Mouse (Mus musculus): Measurements from ENCODE around the gene Magi2.

Magi2 gene

DNA sequence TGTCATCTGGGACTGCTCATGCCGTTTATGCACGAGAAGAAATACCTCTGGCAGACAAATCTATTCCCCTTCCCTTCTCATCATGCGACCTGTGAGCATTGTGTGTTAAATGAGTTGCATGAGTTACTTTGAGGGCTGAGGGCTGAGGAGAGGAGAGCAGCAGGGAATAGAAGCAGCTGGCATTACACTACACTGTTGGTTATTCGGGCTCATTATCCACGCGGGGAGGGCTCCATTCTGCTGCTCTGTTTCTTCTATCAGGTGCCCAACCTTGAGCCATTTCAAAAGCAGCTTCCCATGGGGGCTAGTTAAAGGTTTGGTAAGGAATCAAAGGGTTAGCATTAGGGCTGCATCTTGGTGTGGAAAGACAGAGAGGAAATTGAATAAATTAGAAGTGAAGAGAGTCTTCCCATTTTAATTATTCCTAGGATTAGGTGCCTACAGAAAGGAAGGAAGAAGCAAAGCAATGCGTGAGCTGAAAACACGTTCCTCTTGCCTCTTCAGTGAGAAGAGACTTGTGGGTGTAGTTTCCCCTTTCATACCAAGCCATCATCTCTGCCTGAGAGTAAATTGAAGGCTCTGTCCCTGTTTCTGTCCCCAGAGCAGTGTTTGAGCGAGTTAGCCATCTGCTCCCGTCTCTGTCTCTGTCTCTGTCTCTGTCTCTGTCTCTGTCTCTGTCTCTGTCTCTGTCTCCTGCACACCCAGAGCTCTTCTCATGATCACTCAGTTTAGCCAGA lies 1396.2 kb downstream of the Magi2 start:
- in situ Hi-C loops (cut with MboI; ENCODE audit: unreplicated experiment in 2 of 2) = no loop called here

DNA sequence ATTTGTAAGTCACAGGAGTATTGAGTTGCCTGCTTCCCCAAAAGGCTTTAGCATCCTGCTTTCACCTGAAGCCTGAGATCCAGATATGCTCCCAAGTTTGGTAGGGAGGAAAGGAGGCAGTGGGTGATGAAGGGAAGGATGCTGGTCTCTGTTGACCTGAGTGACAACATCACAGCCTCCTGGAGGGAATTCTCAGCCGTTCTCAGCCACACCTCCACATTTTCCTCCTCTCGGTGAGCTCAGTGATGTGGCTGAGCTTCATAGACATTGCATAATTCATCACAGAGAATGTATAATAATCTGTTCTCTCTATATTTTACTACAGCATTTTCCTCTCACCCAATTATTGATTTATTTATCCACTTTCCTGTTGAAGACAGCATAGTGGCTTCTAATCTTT lies 1398.3 kb downstream of the Magi2 start:
- in situ Hi-C loops (cut with MboI; ENCODE audit: unreplicated experiment in 2 of 2) = no loop called here

DNA sequence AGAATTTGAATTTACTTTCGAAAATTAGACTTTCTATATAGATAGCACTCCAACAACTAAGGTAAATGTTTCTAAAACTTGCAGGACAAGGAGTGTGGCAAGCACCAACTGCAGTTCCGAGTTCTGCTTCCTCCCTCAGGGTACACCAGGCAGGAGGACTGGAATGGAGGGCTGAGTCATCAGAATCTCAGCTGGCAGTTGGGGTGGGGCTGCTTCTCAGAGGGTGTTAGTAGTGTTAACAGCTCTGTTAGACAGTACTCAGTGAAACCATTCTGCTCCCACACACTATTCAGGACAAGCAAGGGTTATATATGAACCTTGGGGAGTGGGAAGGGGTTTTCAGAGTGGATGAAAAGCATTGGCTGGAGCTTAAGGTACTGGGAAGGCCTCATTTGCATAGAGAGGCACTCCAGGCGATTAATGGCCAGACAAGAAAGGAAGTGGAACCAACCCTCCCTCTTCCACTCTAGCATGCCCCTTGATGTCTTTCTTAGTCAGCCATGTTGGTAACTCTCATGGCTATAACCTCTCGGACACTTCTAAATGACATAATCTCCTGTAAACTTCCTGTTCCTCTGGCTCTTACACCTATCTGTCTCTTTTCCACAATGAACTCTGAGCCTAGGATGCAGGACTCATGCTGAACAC lies 1402.2 kb downstream of the Magi2 start:
- in situ Hi-C loops (cut with MboI; ENCODE audit: unreplicated experiment in 2 of 2) = no loop called here

DNA sequence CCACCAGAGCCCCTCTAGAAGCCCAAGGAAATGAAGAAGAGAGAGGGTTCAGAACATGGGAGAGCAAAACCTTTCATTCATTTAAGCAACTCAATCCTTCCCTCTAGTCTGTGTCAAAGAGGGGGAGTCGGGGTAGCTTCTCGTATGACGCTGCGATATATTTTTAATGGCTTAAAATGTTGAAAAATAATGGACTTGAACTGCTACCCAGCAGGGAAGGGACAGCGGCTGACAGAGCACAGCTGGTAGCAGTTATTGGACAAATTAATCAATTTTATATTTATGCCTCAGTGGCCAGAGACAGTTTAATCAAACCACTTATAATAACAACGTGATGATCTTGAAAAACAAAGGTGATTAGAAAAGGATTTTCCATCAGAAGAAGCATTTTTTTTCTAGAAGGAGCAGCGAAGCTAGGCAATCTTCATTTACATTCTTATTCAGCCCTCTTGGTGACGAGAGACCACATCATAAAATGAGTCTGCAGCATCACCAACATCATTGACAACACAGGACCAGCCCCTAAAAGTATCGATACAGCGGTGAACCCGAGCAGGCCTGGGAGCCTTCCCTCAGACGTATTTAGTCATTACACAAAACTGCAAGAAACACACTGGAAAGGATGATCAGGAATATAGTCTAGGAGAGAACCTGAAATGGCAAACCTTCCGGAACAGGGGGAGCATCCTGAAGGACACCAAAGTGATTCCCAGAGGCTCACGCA lies 1407.4 kb downstream of the Magi2 start:
- in situ Hi-C loops (cut with MboI; ENCODE audit: unreplicated experiment in 2 of 2) = no loop called here

DNA sequence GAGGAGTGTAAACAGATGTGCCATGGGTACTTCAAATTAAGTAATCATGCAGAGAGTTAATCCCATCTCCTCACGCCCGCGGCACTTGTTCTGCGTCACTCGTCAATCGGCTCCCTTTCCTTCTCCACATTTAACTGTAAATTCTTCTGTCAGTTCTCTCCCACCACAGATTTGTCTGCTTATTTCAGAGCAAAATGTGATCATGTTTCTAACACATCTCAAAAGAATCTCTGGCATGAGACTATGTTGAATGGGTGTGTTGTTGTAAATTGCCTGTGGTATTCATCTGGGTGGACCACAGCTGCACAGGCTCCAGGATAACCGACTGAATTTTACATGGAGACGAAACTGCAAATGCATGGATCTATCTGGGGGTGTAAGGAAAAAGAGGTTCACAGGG lies 1408.0 kb downstream of the Magi2 start:
- in situ Hi-C loops (cut with MboI; ENCODE audit: unreplicated experiment in 2 of 2) = no loop called here

DNA sequence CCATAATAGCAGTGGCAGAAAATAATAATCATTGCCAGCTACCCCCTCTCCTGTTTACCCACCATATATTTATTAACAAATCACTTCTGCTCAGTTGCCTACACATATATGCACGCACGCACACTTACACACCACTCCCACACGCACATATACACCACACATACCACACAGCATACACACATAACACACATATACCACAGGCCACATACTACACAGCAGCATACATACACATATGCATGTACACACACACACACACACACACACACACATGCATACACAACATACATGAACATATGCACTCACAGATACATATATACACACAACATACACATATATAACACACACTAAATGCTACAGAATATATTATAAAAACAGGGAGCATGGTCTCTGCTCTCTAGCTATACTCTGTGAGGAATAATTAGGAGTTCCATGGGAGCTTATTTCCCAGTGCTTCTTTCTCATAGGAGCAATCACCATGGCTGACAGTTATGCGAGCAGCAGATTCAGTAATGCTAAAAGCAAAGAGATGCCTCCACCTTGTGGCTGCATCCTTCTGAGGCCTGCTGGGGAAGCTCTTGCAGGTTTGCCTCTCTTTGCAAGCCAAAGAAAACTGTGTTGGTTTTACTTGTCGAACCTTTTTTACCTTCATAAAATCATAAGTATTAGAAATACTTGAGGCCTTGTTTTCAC lies 1410.6 kb downstream of the Magi2 start:
- in situ Hi-C loops (cut with MboI; ENCODE audit: unreplicated experiment in 2 of 2) = no loop called here

DNA sequence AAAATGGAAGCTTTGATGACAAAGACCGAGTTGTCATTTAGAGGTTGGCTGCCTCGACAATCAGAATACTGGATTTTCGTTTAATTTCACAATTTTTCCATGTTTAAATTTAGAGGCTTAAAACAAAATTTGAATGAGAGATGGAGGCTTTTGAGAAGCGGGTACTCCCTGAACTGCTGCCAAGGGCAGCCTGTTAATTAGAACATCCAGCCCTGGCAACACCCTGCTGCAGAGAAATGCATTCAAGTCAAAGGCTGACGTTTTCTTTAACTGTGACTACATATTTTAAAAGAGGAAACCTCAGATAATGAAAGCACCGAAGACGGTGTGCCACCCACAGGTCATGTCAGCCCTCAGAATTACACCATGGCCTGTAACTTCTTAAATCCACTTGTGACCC lies 1415.4 kb downstream of the Magi2 start:
- in situ Hi-C loops (cut with MboI; ENCODE audit: unreplicated experiment in 2 of 2) = no loop called here

DNA sequence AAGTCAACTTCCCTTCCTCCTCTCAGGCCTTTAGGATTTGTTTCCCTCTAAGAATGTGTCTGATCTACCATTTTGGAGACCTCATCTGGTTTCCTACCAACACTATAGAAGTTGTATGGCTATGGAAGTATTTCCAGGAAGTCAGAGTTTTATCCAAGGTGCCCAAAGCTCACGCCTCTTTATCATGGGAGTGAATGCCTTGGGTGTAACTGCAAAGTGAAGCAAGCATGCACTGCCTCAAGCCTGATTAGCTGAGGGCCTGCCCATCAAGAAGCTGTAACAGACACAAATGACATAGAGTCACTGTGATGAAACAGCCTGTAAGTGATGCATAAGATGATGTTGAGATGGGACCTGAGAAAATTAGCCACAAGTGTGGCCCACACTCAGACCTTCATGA lies 1416.9 kb downstream of the Magi2 start:
- in situ Hi-C loops (cut with MboI; ENCODE audit: unreplicated experiment in 2 of 2) = no loop called here

DNA sequence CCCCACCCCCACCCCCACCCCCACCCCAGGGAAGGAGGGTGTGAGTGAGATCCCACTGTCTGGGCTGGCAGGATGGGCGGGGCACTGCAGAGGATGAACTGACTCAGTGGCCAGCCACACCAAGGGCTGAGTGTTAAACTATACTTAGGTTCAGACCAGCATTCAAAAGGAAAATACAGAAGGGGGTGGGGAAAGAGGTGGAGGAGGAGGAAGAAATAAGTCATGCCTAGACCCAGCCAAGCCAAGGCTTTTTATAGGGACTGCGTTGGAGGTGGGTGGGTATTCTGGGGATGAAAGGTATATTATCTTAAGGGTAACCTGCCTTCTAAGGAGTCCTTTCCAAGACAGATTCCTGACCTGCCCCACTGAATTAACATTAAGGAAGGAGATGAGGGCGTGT lies 1420.1 kb downstream of the Magi2 start:
- in situ Hi-C loops (cut with MboI; ENCODE audit: unreplicated experiment in 2 of 2) = no loop called here

DNA sequence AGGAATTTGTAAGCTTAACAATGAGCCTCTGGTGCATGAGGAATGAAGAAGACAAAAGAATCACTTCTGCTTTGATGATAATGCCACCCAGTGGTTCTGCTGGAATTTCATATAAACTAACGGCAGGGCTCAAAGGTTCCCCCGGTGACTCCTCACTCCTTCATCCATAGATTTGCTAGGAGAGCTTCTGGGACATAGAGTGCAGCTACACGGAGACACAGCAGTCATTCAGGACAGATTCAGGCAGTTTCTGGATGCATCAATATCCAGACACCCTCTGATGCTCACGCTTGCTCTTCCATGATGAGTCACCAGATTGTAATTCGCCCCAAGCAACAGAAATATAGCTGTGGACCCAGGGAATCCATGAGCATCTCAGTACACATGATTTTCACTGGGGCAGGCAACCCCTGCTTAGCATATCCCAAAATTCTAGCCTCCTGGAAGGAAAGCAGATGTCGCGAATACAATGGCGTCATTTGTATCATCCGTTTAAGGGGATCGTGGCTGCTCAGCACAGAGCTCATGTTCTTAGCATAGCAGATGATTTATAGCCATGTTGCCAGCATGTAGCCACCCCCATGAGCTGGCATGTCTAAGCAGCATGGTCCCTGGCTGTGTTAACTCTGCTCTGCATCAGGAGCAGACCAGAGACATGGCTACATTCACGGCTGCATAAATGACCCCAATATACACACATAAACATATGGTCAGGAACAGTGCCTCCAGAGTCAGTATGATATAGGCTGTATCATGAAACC lies 1426.8 kb downstream of the Magi2 start:
- in situ Hi-C loops (cut with MboI; ENCODE audit: unreplicated experiment in 2 of 2) = no loop called here

DNA sequence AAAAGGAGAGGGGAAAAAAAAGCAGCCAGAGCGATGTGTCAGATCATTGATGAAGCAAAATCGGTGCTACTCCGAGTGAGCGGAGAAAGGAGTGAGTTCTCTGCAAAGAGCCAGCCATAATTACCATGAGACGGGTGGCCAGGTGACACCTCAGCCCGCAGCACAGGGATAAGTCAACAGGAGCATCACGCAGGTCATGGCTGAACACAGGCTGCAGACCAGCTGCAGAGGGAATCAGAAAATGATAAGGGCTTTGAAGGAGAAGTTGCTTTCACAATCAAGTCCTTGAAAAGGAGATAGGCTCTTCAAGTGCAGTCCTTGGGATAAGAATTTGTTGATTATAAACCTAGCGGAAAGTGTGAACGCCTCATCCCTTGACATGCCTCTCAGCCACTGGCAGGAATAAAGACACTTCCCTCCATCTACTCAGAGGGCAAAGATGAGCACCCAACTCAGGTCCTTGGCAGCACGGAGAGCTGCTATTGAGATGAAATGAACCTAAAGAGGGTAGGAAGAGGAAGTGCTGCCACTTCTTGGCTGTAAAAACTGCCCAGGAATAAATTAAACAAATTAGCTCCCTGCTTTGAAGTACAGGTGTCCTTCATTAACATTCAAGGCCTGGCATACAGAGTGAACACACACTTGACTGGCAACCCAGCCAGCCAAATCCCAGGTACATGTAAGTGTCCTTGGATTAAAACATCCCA lies 1428.1 kb downstream of the Magi2 start:
- in situ Hi-C loops (cut with MboI; ENCODE audit: unreplicated experiment in 2 of 2) = no loop called here

DNA sequence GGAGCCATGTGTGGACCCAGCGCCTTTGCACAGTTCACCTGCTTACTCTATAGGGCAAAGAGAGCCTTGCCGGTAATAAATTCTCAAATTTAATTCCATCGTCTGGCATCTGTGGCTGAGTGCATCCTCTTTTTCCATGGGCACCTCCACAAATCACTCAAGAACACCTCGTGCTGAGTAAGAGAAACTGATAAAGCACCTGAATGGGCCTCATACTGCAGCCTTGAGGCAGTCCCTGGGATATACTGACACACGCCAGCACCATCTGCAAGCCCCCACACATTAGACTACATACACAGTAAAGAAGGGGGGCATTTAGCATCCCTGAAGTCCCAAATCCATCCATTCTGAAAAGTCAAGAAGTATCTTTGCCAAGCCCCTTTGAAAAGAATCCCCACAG lies 1430.2 kb downstream of the Magi2 start:
- in situ Hi-C loops (cut with MboI; ENCODE audit: unreplicated experiment in 2 of 2) = no loop called here

DNA sequence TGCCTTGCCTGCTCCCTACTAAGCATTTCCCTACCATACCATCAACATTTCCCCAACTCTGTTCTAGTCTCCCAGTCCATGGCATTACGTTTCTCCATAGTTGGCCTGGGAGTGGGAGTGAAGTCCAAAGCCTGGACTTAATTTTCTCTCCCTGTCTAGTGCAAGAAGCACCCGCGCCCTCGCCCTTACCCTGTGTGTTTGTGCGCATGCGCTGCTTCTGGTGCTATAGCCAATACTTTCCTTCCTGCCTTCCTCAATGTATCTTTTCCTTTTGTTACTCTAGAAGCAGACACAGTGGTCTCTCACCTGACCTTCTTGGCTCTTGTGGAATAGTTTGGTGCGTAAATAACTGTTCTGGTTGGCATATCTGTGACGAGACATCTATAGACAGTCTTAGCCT lies 1440.8 kb downstream of the Magi2 start:
- in situ Hi-C loops (cut with MboI; ENCODE audit: unreplicated experiment in 2 of 2) = no loop called here

DNA sequence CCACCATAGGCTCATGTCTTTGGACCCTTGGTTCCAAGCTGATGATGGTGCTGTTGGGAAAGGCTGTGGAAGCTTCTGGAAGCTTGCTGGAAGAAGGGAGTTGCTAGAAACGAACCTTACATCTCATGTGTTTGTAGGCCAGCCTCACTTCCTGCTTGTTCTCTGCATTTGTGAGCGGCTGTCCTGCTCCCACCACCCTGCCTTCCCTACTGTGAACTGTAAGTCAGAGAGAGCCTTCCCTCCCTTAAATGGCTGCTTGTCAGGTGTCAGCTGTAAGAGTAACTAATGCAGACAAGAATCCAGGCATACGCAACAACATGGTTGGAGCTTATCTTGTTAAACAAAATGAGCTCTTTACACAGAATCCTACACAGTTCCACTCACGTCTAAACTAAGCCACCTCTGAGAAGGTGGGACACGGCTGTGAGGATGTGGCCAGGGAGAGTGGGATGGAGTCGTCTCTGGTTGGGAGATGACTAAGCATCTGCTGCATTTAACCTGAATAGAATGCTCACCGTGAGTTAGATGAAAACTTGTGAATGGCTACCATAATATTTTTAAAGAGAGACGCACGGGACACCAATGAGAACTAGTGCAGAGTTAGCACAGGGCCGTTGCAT lies 1442.0 kb downstream of the Magi2 start:
- in situ Hi-C loops (cut with MboI; ENCODE audit: unreplicated experiment in 2 of 2) = no loop called here

DNA sequence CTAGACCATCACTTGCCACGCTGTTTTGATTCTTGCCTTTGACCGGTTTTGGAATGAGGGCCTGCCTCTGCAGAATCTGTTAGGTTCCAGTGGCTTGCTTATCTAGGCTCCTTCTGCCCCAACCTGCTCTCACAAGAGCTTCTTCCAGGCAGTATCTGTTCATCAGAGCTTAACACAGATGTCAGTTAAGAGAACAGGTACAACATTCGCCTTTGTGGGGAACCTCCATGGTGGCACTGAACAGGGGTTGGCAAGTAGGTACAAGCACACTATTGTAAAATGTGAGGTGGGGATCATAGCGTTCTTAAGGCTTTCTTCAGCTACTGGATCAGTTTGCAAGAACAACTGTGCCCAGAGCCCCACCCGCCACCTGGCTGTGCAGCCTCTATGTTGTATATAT lies 1442.6 kb downstream of the Magi2 start:
- in situ Hi-C loops (cut with MboI; ENCODE audit: unreplicated experiment in 2 of 2) = no loop called here

DNA sequence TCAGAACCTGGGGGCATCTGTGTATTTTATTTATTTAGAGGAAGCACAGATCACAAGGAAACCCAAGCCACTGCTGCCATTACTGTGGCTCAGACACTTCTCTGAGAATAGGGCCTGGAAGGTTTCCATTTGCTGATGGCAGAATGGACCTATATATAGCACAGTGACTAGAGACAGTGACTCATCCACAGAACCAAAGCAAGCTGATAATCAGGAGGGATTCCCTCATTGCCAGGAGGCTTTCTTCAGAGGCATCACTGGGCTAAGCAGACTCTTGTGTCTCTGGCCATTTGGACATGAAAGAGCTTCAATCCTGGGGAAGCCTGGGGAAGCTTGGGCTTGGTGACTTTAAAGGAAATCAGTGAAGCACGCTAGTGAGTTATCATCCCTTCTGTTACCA lies 1445.0 kb downstream of the Magi2 start:
- in situ Hi-C loops (cut with MboI; ENCODE audit: unreplicated experiment in 2 of 2) = no loop called here

DNA sequence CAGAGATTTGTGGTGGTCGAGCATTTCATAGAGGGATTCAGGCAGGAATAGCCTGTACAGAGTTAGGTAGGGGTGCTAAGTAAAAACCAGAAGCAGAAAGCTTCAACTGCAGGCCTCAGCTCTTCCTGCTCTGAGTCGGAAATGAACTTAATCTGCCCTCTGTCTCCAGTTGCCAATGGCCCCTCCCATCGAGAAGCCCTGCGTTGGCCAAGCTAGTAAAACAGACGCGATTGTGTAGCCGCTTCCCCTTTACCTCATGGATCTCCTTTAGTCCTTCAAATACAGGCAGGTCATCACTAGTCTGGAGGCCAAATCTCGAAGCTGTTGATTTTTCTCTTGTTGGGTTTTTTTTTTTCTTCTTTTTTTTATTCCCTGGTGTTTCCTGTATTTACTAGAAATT lies 1447.7 kb downstream of the Magi2 start:
- in situ Hi-C loops (cut with MboI; ENCODE audit: unreplicated experiment in 2 of 2) = no loop called here

DNA sequence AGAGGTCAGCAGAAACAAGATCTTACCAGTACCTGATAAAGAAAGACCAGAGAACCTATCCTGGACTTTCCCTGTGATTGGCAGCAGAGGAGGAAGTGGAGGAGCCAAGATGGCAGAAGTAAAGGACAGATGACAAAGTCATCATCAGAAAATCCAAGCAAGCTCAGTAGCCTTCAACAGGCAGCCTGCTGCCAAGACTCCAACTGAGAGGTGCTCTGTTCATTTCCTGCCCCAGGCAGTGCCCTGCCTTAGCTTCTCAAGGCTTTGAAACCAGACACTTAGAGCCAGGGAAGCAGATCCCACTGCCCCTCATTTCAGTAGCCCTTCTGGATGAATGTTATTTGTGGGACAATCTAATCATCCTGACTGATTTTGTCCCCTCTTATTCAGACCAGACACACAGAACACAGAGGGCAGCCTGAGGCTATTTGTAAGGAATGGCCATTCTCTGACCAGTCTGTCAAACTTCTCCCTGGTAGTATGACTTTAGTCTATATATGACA lies 1448.4 kb downstream of the Magi2 start:
- in situ Hi-C loops (cut with MboI; ENCODE audit: unreplicated experiment in 2 of 2) = no loop called here

DNA sequence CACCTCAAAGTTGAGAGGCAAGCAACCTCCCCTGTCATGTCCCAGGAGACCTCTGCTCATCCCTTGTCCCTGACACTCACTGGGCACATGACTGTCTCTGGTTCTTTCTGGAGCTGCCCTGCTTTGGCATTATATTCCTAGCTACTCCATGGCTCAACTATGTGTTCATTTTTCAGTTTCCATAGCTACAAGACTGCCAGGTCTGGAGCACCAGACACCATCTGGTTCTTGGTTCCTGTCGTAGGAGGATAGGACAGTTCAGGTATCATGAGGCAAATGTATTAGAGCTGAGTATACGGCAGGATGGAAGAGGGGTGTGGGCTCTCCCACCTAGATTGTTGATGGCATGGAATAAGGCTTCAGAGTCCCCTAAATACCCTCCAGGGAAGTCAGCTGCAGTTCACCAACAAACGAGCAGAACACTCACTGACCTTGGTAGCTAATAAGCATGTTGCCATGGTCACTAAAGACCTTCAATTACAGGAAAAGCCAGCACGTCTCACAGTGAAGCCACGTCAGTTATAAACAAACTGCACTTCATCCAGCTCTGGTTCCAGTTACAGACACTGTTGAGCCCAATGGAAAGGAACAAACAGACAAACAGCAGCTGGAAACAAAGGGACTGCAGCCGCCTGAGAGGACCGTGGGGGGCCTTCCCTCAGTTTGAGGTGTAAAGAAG lies 1449.5 kb downstream of the Magi2 start:
- in situ Hi-C loops (cut with MboI; ENCODE audit: unreplicated experiment in 2 of 2) = no loop called here

All from v-Abl transformed pro-B cells (cell line).